Mouse (Mus musculus) kidney, adult 2 months (tissue): ENCODE data around the gene Glis1. TPM values are rescaled to one million over a fixed set of nuclear protein-coding genes. Genes with fewer than 3 reads are reported as not detected.
A peak's percentile ranks its signal among the peaks of the same experiment; 100 is the strongest.

Experiments
- DNase-seq: peaks from one replicate; pipeline ENCODE4 v3.0.0; 2021
- H3K27ac ChIP-seq: fragments of 200-500 bp; 2 replicates; pipeline ENCODE4 v1.5.1; 2012; ENCODE audit warnings: low read depth, low read length, control low read depth, inconsistent platforms; ENCODE audit not compliant: insufficient read depth
- H3K27me3 ChIP-seq: fragments of 200-500 bp; replicated peaks from 2 replicates; pipeline ENCODE4 v1.6.1; 2012; ENCODE audit warnings: mild to moderate bottlenecking, moderate library complexity, low read length, inconsistent platforms; ENCODE audit not compliant: control insufficient read depth, insufficient read depth
- H3K36me3 ChIP-seq: fragments of 200-500 bp; 2 replicates; pipeline ENCODE4 v1.6.1; 2012; ENCODE audit warnings: mild to moderate bottlenecking, moderate library complexity, low read length, inconsistent platforms; ENCODE audit not compliant: control insufficient read depth, insufficient read depth
- H3K4me1 ChIP-seq: fragments of 200-500 bp; 2 replicates; pipeline ENCODE4 v1.6.1; 2011; ENCODE audit warnings: low read length; ENCODE audit not compliant: control insufficient read depth, insufficient read depth
- H3K4me3 ChIP-seq: fragments of 200-500 bp; 2 replicates; pipeline ENCODE4 v1.5.1; 2011; ENCODE audit warnings: mild to moderate bottlenecking, low read depth, low read length, control low read depth; ENCODE audit not compliant: insufficient read depth
- CTCF ChIP-seq: fragments of 200-500 bp; conservative IDR thresholded peaks from 2 replicates; pipeline ENCODE4 v1.5.1; 2011; ENCODE audit warnings: low read depth, mild to moderate bottlenecking, control low read depth, low read length, moderate library complexity, mixed read lengths; ENCODE audit not compliant: insufficient read depth, insufficient read length
- POLR2A ChIP-seq: fragments of 200-500 bp; IDR thresholded peaks from one replicate; pipeline ENCODE4 v1.6.1; 2011; ENCODE audit warnings: low read depth, low read length, control low read depth
- WGBS: fragments of 180-500 bp; shearing (Covaris S2); methylation state at CpG from one replicate; pipeline ENCODE4 v1.1.7; 2018; 5-methylcytosine and 5-hydroxymethylcytosine counted together
- polyA plus RNA-seq: library from polyadenylated mRNA; depleted of rRNA; stranded (reverse); fragments of >200 nt; gene quantifications from 2 replicates; pipeline ENCODE4 v1.2.3, GENCODE M21; 2012

Gene Glis1
- polyA plus RNA-seq, 1 experiment: 15.2 TPM

DNA sequence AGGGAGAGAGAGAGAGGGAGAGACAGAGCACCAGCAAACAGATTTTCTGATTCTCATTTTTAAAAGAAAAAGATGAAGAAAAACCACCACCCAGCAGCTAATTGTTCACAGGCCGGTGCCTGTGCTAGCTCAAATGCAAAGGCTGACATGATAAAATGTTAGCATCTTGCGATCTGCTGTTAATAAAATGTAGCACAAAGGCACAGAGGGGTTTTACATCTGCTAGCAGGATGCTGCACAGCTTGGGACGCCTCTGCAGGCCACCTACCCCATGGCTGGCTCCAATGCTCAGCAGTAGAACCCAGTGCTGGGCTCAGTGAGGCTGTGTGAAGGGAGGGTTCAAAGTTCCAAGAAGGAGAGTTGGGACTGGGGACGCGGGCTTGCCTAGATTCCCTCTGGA, 236.3 kb downstream of the Glis1 start:
- H3K27ac ChIP-seq: no peak overlapping the region
- no peak overlapping the region for H3K4me3 ChIP-seq
- no peak for TF ChIP-seq POLR2A
- no peaks in the 10 kb centered on the region for H3K36me3 ChIP-seq
- no peaks in the 10 kb centered on the region for H3K4me1 ChIP-seq
- no peaks in the 10 kb centered on the region for H3K27me3 ChIP-seq
- WGBS: 66% methylated on average over 5 of the region's 5 CpGs
- no peak for DNase-seq

DNA sequence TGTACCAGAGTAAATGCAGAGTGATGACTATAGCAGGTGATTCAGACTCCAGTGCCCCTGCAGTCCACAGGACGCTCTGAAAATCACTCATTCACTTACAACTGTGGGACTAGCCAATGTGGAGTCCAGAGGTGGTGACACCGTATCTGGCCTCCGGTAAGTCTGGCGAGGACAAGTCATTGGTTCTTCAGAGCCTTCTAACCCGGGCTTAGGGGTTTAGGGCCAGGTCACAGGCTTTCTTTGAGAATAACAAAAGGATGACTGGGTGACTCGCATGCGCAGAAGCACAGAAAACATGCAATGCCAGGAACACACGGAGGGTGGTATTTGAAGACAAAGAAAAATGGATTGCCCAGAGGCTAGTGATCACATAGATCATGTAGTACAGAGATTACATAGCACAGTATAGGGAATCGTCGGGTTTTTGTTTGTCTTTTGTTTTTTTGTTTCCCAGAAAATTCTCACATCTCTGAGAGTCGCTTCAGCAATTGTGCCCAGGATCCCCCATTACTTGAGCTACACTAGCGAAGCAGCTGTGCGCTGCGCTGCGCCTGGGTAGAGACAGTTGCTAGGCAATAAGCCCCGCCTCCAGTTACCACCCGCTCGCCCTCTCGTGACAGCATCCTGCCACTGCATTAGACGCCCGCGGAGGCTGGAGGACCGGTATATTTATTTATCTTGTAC, 239.4 kb downstream of the Glis1 start:
- peak; percentile 71 for DNase-seq
- Histone ChIP-seq H3K27ac (no peak overlapping the region), H3K4me3 (no peak overlapping the region), H3K27me3 (no peaks in the 10 kb centered on the region), H3K4me1 (no peaks in the 10 kb centered on the region), H3K36me3 (no peaks in the 10 kb centered on the region)
- TF ChIP-seq CTCF (peak; percentile 54; the same call in 1 of the 2 replicates), POLR2A (no peak)
- whole genome bisulfite sequencing: 18% methylated on average over 23 of the region's 23 CpGs

DNA sequence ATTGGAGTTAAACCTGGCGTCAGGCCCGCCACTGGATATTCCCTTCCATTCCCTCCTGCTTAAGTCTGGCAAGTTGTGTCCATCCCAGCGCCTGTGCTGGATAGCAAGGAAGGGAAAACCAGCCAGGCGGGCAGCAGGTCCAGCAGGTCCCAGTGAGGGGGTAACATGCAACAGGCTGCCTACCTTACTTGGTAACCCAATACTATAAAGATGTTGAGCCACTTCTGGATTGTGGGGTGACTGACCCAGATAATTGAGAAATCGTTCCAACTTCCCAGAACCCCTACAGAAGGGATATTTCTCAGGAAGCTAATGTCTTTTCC, 239.9 kb downstream of the Glis1 start:
- H3K4me1 ChIP-seq: no peaks in the 10 kb centered on the region
- TF ChIP-seq POLR2A: no peak
- TF ChIP-seq CTCF: no peak
- H3K36me3 ChIP-seq: no peaks in the 10 kb centered on the region
- H3K4me3 ChIP-seq: no peak overlapping the region
- DNase-seq: no peak
- H3K27ac ChIP-seq: no peak overlapping the region
- no peaks in the 10 kb centered on the region for H3K27me3 ChIP-seq
- 25% methylated on average over 5 of the region's 5 CpGs for WGBS

DNA sequence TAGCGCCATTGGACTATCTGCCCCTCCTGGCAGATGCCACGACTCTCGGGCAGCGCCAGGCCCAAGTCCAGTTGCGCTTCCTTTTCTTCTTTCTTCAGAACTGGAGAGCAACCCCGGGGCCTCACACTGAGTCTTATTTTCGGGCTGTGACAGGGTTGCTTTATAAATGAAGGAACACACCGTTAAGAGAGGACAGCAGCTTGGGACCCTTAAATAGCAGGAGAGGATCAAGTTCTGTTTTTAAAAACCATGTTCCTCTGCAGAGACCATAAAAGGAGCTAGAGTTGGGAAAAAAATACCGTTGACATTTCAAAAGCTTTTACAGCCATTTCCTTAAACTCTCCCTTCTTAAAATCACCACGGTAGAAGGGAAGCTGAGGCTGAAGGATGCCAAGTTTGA, 241.3 kb downstream of the Glis1 start:
- no peaks in the 10 kb centered on the region for H3K36me3 ChIP-seq
- 51% methylated on average over 10 of the region's 10 CpGs for WGBS
- TF ChIP-seq CTCF (no peak), POLR2A (no peak)
- no peaks in the 10 kb centered on the region for H3K4me1 ChIP-seq
- H3K4me3 ChIP-seq: no peak overlapping the region
- DNase-seq: no peak
- no peak overlapping the region for H3K27ac ChIP-seq
- H3K27me3 ChIP-seq: no peaks in the 10 kb centered on the region

DNA sequence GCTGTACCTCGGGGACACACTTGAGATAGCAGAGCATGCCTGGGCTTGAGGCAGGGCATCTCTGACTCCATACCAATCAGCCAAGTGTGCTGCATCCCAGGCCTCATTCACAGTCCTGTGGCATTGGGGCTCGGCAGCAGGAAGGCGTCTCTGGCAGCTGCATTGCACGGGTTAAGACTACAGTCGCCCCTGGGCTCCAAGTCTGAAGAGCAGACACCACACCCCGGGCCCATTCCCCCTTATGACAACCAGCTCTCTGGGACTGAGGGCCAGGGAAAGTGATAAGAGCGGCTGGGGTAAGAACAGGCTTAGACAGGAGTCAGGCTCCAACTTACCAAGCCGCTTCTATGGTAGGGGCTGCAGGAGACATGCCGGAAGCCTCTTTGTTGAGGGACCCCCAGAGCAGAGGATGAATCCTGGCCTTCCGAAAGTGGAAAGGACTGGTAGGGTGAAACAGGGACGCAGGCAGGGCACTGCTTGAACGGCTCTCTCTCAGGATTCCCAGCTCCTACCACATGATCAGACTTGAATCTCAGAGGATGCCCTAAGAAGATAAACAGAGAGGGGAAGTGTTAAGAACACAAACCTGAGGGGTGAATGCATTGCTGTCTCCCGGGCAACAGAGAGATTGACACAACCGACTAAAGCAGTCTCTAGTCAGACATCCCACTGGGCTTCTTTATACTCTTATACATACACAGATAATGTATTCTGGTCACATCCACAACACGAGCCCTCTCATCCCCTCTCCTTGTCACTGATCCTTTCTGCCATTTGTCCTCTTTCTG, 246.1 kb downstream of the Glis1 start:
- DNase-seq: no peak
- H3K4me3 ChIP-seq: no peak overlapping the region
- TF ChIP-seq CTCF (no peak), POLR2A (no peak)
- no peaks in the 10 kb centered on the region for H3K36me3 ChIP-seq
- H3K27ac ChIP-seq: no peak overlapping the region
- no peaks in the 10 kb centered on the region for H3K27me3 ChIP-seq
- no peaks in the 10 kb centered on the region for H3K4me1 ChIP-seq
- 59% methylated on average over 15 of the region's 15 CpGs for whole genome bisulfite sequencing

DNA sequence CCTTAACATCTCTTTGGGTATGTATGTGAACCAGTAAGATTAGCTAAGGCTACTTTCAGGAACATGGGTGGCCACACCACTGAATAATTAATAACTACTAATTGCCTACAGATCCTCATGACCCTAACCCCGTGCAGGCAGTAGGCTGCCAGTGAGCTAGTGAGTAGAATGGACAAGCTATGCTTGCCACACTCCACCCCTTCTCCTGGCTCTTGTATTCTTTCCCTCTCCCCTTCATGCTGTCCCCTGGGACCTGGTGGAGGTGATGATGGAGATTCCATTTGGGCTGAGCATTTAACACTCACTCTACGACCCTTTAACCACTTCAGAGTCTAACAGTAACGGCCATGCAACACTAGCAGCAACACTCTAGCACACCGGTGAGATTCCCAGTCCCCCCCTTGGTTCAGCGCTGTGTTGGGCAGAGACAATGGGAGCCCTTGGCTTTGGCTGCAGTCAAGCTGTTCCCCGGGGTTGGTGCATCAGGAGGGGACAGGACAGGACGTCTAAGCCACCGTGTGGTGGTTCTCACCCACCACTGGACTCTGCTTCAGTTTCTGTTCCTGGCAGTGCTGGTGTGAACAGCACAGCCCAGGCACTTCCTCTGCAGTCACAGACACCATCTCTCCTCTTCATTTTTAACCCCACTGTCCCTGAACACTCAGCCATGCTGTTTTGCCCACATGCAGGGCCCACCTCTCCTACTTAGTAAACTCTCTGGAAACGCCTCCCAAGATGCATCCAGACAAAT, 246.9 kb downstream of the Glis1 start:
- 42% methylated on average over 9 of the region's 9 CpGs for WGBS
- no peak for DNase-seq
- H3K36me3 ChIP-seq: no peaks in the 10 kb centered on the region
- no peaks in the 10 kb centered on the region for H3K27me3 ChIP-seq
- no peak for TF ChIP-seq POLR2A
- no peak for TF ChIP-seq CTCF
- no peaks in the 10 kb centered on the region for H3K4me1 ChIP-seq
- no peak overlapping the region for H3K27ac ChIP-seq
- H3K4me3 ChIP-seq: no peak overlapping the region
